Mouse (Mus musculus) MEL (cell line): ENCODE measurements at regions not wholly inside any gene's neighbourhood (a gene's known extent, or its start where the extent isn't known, plus 50 kb on each side); places are given as distances from the start of the nearest gene placed in this dataset.

ENCODE experiments used
- DNase-seq: peaks from one replicate; pipeline ENCODE4 v3.0.0; 2011; ENCODE audit warnings: low read depth, low spot score
- H3K27ac ChIP-seq: 2 replicates; pipeline ENCODE4 v1.5.1; 2012; ENCODE audit warnings: low read depth, mild to moderate bottlenecking, control low read depth, low read length, moderate library complexity; ENCODE audit not compliant: control insufficient read depth
- H3K27me3 ChIP-seq, 2 experiments: fragments of 150-350 bp in 1 of 2; sonication (generic) in 1 of 2; 2 replicates each; pipeline ENCODE4 v1.6.1; 2012; ENCODE audit warnings: low read length in 2 of 2, mild to moderate bottlenecking in 2 of 2, improper control_type of control experiment in 1 of 2, moderate library complexity in 1 of 2; ENCODE audit not compliant: insufficient read depth in 2 of 2, control insufficient read depth in 1 of 2
- H3K36me3 ChIP-seq, 2 experiments: 2 replicates each; pipeline ENCODE4 v1.6.1; 2012 to 2014; ENCODE audit warnings: low read length in 2 of 2, improper control_type of control experiment in 1 of 2, inconsistent platforms in 1 of 2, mild to moderate bottlenecking in 1 of 2; ENCODE audit not compliant: insufficient read depth in 2 of 2, control insufficient read depth in 1 of 2
- H3K4me1 ChIP-seq, 2 experiments: fragments of 150-350 bp in 1 of 2; sonication (generic) in 1 of 2; 2 replicates each; pipeline ENCODE4 v1.6.1; 2012; ENCODE audit warnings: low read length in 2 of 2, improper control_type of control experiment in 1 of 2, mild to moderate bottlenecking in 1 of 2; ENCODE audit not compliant: insufficient read depth in 2 of 2, control insufficient read depth in 1 of 2
- H3K4me3 ChIP-seq, 2 experiments: fragments of 150-350 bp in 1 of 2; sonication (generic) in 1 of 2; 2 replicates each; pipeline ENCODE4 v1.5.1; 2012; ENCODE audit warnings: low read depth in 2 of 2, low read length in 2 of 2, mild to moderate bottlenecking in 2 of 2, moderate library complexity in 2 of 2, control low read depth in 1 of 2, improper control_type of control experiment in 1 of 2; ENCODE audit not compliant: control insufficient read depth in 1 of 2, insufficient read depth in 1 of 2
- H3K79me2 ChIP-seq: 2 replicates; pipeline ENCODE4 v1.6.1; 2012; ENCODE audit warnings: mild to moderate bottlenecking, low read length, moderate library complexity; ENCODE audit not compliant: control insufficient read depth, poor library complexity, insufficient read depth
- H3K9ac ChIP-seq: 2 replicates; pipeline ENCODE4 v1.6.1; 2012; ENCODE audit warnings: low read depth, mild to moderate bottlenecking, control low read depth, low read length, moderate library complexity; ENCODE audit not compliant: control insufficient read depth, poor library complexity, severe bottlenecking
- H3K9me3 ChIP-seq: fragments of 150-350 bp; sonication (generic); replicated peaks from 2 replicates; pipeline ENCODE4 v1.6.1; 2012; ENCODE audit warnings: mild to moderate bottlenecking, low read length, improper control_type of control experiment, moderate library complexity; ENCODE audit not compliant: insufficient read depth
- BHLHE40 ChIP-seq: IDR thresholded peaks from 2 replicates; pipeline ENCODE4 v1.6.1; 2012; ENCODE audit warnings: low read depth, mild to moderate bottlenecking, inconsistent platforms, low read length, improper control_type of control experiment, borderline replicate concordance
- CHD2 ChIP-seq: IDR thresholded peaks from 2 replicates; pipeline ENCODE4 v1.6.1; 2011; ENCODE audit warnings: low read length, improper control_type of control experiment
- ELF1 ChIP-seq: IDR thresholded peaks from 2 replicates; pipeline ENCODE4 v1.6.1; 2014; ENCODE audit warnings: low read depth, mild to moderate bottlenecking, inconsistent platforms, low read length, improper control_type of control experiment, moderate library complexity
- GABPA ChIP-seq: IDR thresholded peaks from 2 replicates; pipeline ENCODE4 v1.6.1; 2012; ENCODE audit warnings: low read depth, mild to moderate bottlenecking, inconsistent platforms, low read length, improper control_type of control experiment, moderate library complexity
- GATA1 ChIP-seq: IDR thresholded peaks from 2 replicates; pipeline ENCODE4 v1.6.1; 2011; ENCODE audit warnings: low read depth, low read length, improper control_type of control experiment
- HCFC1 ChIP-seq: IDR thresholded peaks from 2 replicates; pipeline ENCODE4 v1.6.1; 2012; ENCODE audit warnings: low read depth, mild to moderate bottlenecking, inconsistent platforms, low read length, improper control_type of control experiment, moderate library complexity
- JUND ChIP-seq: IDR thresholded peaks from 2 replicates; pipeline ENCODE4 v1.6.1; 2011; ENCODE audit warnings: low read depth, mild to moderate bottlenecking, improper control_type of control experiment, low read length
- KAT2A ChIP-seq: conservative IDR thresholded peaks from 2 replicates; pipeline ENCODE4 v1.6.1; 2012; ENCODE audit warnings: low read depth, low read length, improper control_type of control experiment, inconsistent platforms
- MAX ChIP-seq: IDR thresholded peaks from 2 replicates; pipeline ENCODE4 v1.6.1; 2011; ENCODE audit warnings: low read length, improper control_type of control experiment
- MAZ ChIP-seq: IDR thresholded peaks from 2 replicates; pipeline ENCODE4 v1.6.1; 2012; ENCODE audit warnings: low read depth, mild to moderate bottlenecking, inconsistent platforms, low read length, improper control_type of control experiment
- MEF2A ChIP-seq: IDR thresholded peaks from 2 replicates; pipeline ENCODE4 v1.6.1; 2014; ENCODE audit warnings: low read depth, mild to moderate bottlenecking, inconsistent platforms, low read length, improper control_type of control experiment; ENCODE audit not compliant: poor library complexity, insufficient replicate concordance, severe bottlenecking; ENCODE audit errors: extremely low read depth
- MYB ChIP-seq: IDR thresholded peaks from 2 replicates; pipeline ENCODE4 v1.6.1; 2011; ENCODE audit warnings: mild to moderate bottlenecking, low read depth, low read length, improper control_type of control experiment
- MYC ChIP-seq: IDR thresholded peaks from 2 replicates; pipeline ENCODE4 v1.6.1; 2011; ENCODE audit warnings: low read depth, mild to moderate bottlenecking, low read length, improper control_type of control experiment, moderate library complexity
- NRF1 ChIP-seq: IDR thresholded peaks from 2 replicates; pipeline ENCODE4 v1.6.1; 2014; ENCODE audit warnings: low read depth, mild to moderate bottlenecking, inconsistent platforms, low read length, improper control_type of control experiment, moderate library complexity; ENCODE audit not compliant: poor library complexity, insufficient read depth, severe bottlenecking
- POLR2A ChIP-seq, 2 experiments: IDR thresholded peaks; 2 replicates each; pipeline ENCODE4 v1.6.1; 2011 to 2012; ENCODE audit warnings: low read length in 2 of 2, mild to moderate bottlenecking in 2 of 2, control low read depth in 1 of 2, improper control_type of control experiment in 1 of 2, low read depth in 1 of 2, moderate library complexity in 1 of 2; ENCODE audit not compliant: control insufficient read depth in 1 of 2, insufficient read depth in 1 of 2, poor library complexity in 1 of 2
- POLR2AphosphoS2 ChIP-seq: IDR thresholded peaks from 2 replicates; pipeline ENCODE4 v1.6.1; 2011; ENCODE audit warnings: low read length, improper control_type of control experiment
- RCOR1 ChIP-seq: IDR thresholded peaks from 2 replicates; pipeline ENCODE4 v1.6.1; 2012; ENCODE audit warnings: low read depth, mild to moderate bottlenecking, inconsistent platforms, low read length, improper control_type of control experiment
- SIN3A ChIP-seq: IDR thresholded peaks from 2 replicates; pipeline ENCODE4 v1.6.1; 2012; ENCODE audit warnings: low read length, improper control_type of control experiment, inconsistent platforms
- SMC3 ChIP-seq: IDR thresholded peaks from 2 replicates; pipeline ENCODE4 v1.6.1; 2011; ENCODE audit warnings: low read depth, low read length, improper control_type of control experiment
- TBP ChIP-seq: IDR thresholded peaks from 2 replicates; pipeline ENCODE4 v1.8.0; 2011; ENCODE audit warnings: low read depth, low read length, improper control_type of control experiment
- UBTF ChIP-seq: IDR thresholded peaks from 2 replicates; pipeline ENCODE4 v1.6.1; 2012; ENCODE audit warnings: low read depth, mild to moderate bottlenecking, inconsistent platforms, low read length, improper control_type of control experiment, moderate library complexity, borderline replicate concordance; ENCODE audit not compliant: insufficient read depth
- USF1 ChIP-seq: IDR thresholded peaks from 2 replicates; pipeline ENCODE4 v1.6.1; 2014; ENCODE audit warnings: low read depth, mild to moderate bottlenecking, inconsistent platforms, low read length, improper control_type of control experiment, moderate library complexity
- USF2 ChIP-seq, 2 experiments: IDR thresholded peaks; 2 replicates each; pipeline ENCODE4 v1.6.1; 2011 to 2012; ENCODE audit warnings: improper control_type of control experiment in 2 of 2, low read length in 2 of 2, borderline replicate concordance in 1 of 2, inconsistent platforms in 1 of 2, low read depth in 1 of 2, mild to moderate bottlenecking in 1 of 2; ENCODE audit not compliant: insufficient read depth in 1 of 2
- ZKSCAN1 ChIP-seq: IDR thresholded peaks from 2 replicates; pipeline ENCODE4 v1.6.1; 2012; ENCODE audit warnings: low read depth, mild to moderate bottlenecking, inconsistent platforms, low read length, improper control_type of control experiment, moderate library complexity
- ZNF384 ChIP-seq: IDR thresholded peaks from 2 replicates; pipeline ENCODE4 v1.6.1; 2012; ENCODE audit warnings: low read depth, mild to moderate bottlenecking, inconsistent platforms, low read length, improper control_type of control experiment

DNA sequence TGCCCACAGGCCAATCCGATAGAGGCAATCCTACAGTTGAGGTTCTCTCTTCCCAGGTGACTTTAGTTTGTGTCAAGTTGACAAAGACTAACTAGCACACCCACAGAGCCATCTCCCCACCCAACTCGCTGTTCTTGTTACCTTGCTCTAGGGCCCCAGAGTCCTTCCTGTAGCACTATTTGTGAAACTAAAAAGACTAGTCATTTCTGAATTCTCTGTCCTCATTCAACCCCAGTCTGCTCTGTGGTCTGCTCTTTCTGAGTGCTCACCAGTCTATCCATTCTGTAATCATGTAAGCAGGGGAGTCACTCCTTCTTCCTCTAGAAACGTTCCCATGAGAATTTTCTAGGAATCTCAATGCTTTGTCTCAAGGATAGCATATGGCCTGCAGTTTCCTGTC lies 184.2 kb upstream of the Xylt1 start:
- Histone ChIP-seq H3K27me3 (no peaks in the 10 kb centered on the region), H3K9ac (no peak overlapping the region), H3K79me2 (no peaks in the 10 kb centered on the region), H3K4me1 (no peaks in the 10 kb centered on the region), H3K9me3 (no peaks in the 10 kb centered on the region), H3K27ac (no peak overlapping the region), H3K4me3 (no peak overlapping the region), H3K36me3 (no peaks in the 10 kb centered on the region)
- TF ChIP-seq USF2 (IDR thresholded peaks at IDR 0.05; ENCODE audit: borderline replicate concordance in 1 of 2, insufficient read depth in 1 of 2, low read depth in 1 of 2, low read length in 2 of 2): no peak
- no peak for TF ChIP-seq MAX
- TF ChIP-seq TBP: no peak
- no peak for TF ChIP-seq USF1
- no peak for TF ChIP-seq SMC3
- TF ChIP-seq RCOR1: no peak
- TF ChIP-seq POLR2AphosphoS2: no peak
- no peak for TF ChIP-seq ELF1
- no peak for TF ChIP-seq MAZ
- TF ChIP-seq BHLHE40: no peak
- no peak for TF ChIP-seq UBTF
- no peak for TF ChIP-seq SIN3A
- no peak for TF ChIP-seq JUND
- no peak for TF ChIP-seq GABPA
- TF ChIP-seq GATA1: no peak
- no peak for TF ChIP-seq POLR2A (IDR thresholded peaks at IDR 0.05; ENCODE audit: control insufficient read depth in 1 of 2, insufficient read depth in 1 of 2, low read depth in 1 of 2, low read length in 2 of 2, poor library complexity in 1 of 2)
- no peak for TF ChIP-seq MEF2A
- no peak for TF ChIP-seq NRF1
- TF ChIP-seq ZKSCAN1: no peak
- TF ChIP-seq ZNF384: no peak
- no peak for DNase-seq

DNA sequence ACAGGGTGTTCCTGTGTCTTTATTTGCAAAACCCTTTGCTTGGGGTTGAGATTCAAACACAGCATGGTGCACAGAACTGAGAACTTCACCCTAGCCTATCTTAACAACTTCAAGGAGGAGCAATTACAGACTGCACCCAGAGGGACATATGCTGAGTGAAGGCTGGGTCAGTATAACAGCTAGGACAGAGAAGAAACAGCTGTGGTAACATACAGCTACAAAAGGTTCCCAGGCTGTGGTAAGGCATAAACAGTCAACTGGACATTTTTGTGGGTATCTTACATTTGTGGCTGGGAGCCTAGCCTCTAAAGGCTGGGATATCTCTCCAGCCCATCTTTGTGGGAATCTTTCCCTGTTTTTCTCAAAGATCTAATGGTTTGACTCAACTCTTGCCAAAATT lies 154.5 kb upstream of the Xylt1 start:
- DNase-seq: no peak
- TF ChIP-seq MYC: no peak
- no peak for TF ChIP-seq UBTF
- no peak for TF ChIP-seq ZNF384
- TF ChIP-seq MYB: no peak
- no peak for TF ChIP-seq HCFC1
- no peak for TF ChIP-seq ZKSCAN1
- no peak for TF ChIP-seq CHD2
- TF ChIP-seq KAT2A: no peak
- TF ChIP-seq, all 39 proteins: peak for 0

More for the DNA sequence above, 154.5 kb upstream of the Xylt1 start:
- Histone ChIP-seq H3K4me3 (no peak overlapping the region), H3K9ac (no peak overlapping the region), H3K4me1 (no peaks in the 10 kb centered on the region), H3K27ac (no peak overlapping the region), H3K9me3 (no peaks in the 10 kb centered on the region), H3K36me3 (no peaks in the 10 kb centered on the region), H3K27me3 (no peaks in the 10 kb centered on the region), H3K79me2 (no peaks in the 10 kb centered on the region)
